In the genomic region with DNA sequence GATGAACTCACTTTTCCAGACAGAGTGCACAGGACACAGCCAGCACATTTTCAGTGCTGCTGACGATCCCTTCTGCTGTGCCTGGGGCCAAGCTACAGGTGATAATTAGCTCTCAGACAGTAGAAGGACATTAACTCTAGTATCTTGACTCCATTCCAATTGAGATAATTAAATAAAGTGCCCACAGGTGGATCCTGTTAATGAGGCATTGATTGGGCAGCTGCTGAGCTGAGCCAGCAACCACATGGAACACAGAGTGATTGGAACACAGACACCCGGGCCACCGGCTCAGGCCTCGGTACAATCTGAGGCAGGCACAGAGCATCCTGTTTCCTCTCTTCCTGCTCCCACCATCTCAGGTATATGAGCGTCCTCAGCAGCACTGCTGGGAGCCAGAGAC, we compare ENCODE assay signal across 25 mouse cellular contexts.
DNase-seq lines count a peak whose midpoint lies in the region; ATAC-seq and TF ChIP-seq lines count a peak whose summit lies in the region.
"Had no signal": no experiment of that assay in that cellular context is flagged by ENCODE, and none has a peak within 500 bp of the region (broad histone marks: within the 10 kb centered on the region; RNA-seq: fewer than 3 reads in every experiment).

No protein-coding gene starts in this region.

- H3K9me3 ChIP-seq in midbrain, postnatal 0 days (ENCODE audit: low read length): peaks cover 4% of the 10 kb centered on the region; the same call in 1 of the 2 replicates
- H3K9me3 ChIP-seq in midbrain, embryonic 14.5 days (ENCODE audit: control insufficient read depth, low read length): no peaks in the 10 kb centered on the region
- H3K9me3 ChIP-seq: forebrain, embryonic 15.5 days; limb, embryonic 10.5 days; liver, embryonic 15.5 days; lung, embryonic 15.5 days; midbrain, embryonic 15.5 days had no signal

- ATAC-seq in midbrain, postnatal 0 days (ENCODE audit: low FRiP score): no peak
- no peak for ATAC-seq in midbrain, embryonic 14.5 days (ENCODE audit: low FRiP score, low TSS enrichment)
- ATAC-seq: CD4-positive, CD25-positive, alpha-beta regulatory T cell, adult 4 months; forebrain, embryonic 15.5 days; inflammation-experienced regulatory T-cells, adult 6 months; midbrain, embryonic 15.5 days had no signal

- H3K4me3 ChIP-seq in midbrain, postnatal 0 days (ENCODE audit: low read depth, low read length): no peak overlapping the region
- H3K4me3 ChIP-seq in midbrain, embryonic 14.5 days (replicated peaks; ENCODE audit: low read depth, low read length): no peak overlapping the region
- H3K4me3 ChIP-seq: forebrain, embryonic 15.5 days; left cerebral cortex, adult 2 months; limb, embryonic 10.5 days; liver, embryonic 15.5 days; lung, embryonic 15.5 days; megakaryocyte, embryonic 14.5 days; midbrain, embryonic 15.5 days; myocyte had no signal

- H3K4me2 ChIP-seq in midbrain, postnatal 0 days (ENCODE audit: low read depth, low read length, poor library complexity, severe bottlenecking): no peak overlapping the region
- H3K4me2 ChIP-seq in midbrain, embryonic 14.5 days (ENCODE audit: low read length): no peak overlapping the region
- H3K4me2 ChIP-seq: forebrain, embryonic 15.5 days; liver, embryonic 15.5 days; lung, embryonic 15.5 days; midbrain, embryonic 15.5 days had no signal

- TF ChIP-seq CTCF in midbrain, postnatal 0 days (IDR thresholded peaks at IDR 0.05): no peak

- no peaks in the 10 kb centered on the region for H3K36me3 ChIP-seq in midbrain, postnatal 0 days (ENCODE audit: insufficient read depth, low read length)
- no peaks in the 10 kb centered on the region for H3K36me3 ChIP-seq in midbrain, embryonic 14.5 days (ENCODE audit: control insufficient read depth, insufficient read depth, low read length)
- H3K36me3 ChIP-seq: forebrain, embryonic 15.5 days; limb, embryonic 10.5 days; liver, embryonic 15.5 days; lung, embryonic 15.5 days; midbrain, embryonic 15.5 days had no signal

- DNase-seq in cerebellum, adult 18-20 months: peak; percentile 7 to 18
- no peak for DNase-seq in cerebellum, adult 11 months
- DNase-seq in midbrain, postnatal 0 days (ENCODE audit: low spot score): peak; percentile 44
- no peak for DNase-seq in midbrain, embryonic 14.5 days
- DNase-seq in cerebellum, postnatal 14 days: peak; percentile 6 to 12
- no peak for DNase-seq in spleen, adult 12 weeks (ENCODE audit: low spot score)
- no peak for DNase-seq in layer of hippocampus, adult 9-11 months
- DNase-seq: adrenal gland, postnatal 36 days; gastrocnemius, postnatal 14 days; heart, adult 18-20 months; kidney, adult 18-20 months; liver; lung, postnatal 36 days had no signal

- WGBS in midbrain, postnatal 0 days: 72% methylated on average over 5 of the region's 5 CpGs
- WGBS in midbrain, embryonic 14.5 days: 77% methylated on average over 5 of the region's 5 CpGs

- H3K4me1 ChIP-seq in midbrain, postnatal 0 days (ENCODE audit: insufficient read depth, low read length): no peaks in the 10 kb centered on the region
- H3K4me1 ChIP-seq in midbrain, embryonic 14.5 days (ENCODE audit: control insufficient read depth, insufficient read depth, low read length): no peaks in the 10 kb centered on the region
- H3K4me1 ChIP-seq: forebrain, embryonic 15.5 days; lung, embryonic 15.5 days; megakaryocyte, embryonic 14.5 days; midbrain, embryonic 15.5 days had no signal

- H3K9ac ChIP-seq in midbrain, postnatal 0 days (replicated peaks; ENCODE audit: low read length, poor library complexity, severe bottlenecking): no peak overlapping the region
- H3K9ac ChIP-seq in midbrain, embryonic 14.5 days (replicated peaks; ENCODE audit: low read length): no peak overlapping the region
- H3K9ac ChIP-seq: forebrain, embryonic 15.5 days; liver, embryonic 15.5 days; lung, embryonic 15.5 days; midbrain, embryonic 15.5 days had no signal

- H3K27me3 ChIP-seq in midbrain, postnatal 0 days (ENCODE audit: insufficient read depth, low read length): no peaks in the 10 kb centered on the region
- H3K27me3 ChIP-seq in midbrain, embryonic 14.5 days (ENCODE audit: control insufficient read depth, insufficient read depth, low read length): no peaks in the 10 kb centered on the region
- H3K27me3 ChIP-seq: lung, embryonic 15.5 days; megakaryocyte, embryonic 14.5 days; midbrain, embryonic 15.5 days had no signal

- H3K27ac ChIP-seq in midbrain, postnatal 0 days (ENCODE audit: low read depth, low read length): no peak overlapping the region
- H3K27ac ChIP-seq in midbrain, embryonic 14.5 days (replicated peaks; ENCODE audit: low read depth, low read length): no peak overlapping the region
- H3K27ac ChIP-seq: forebrain, embryonic 15.5 days; kidney, postnatal 0 days; left cerebral cortex, adult 2 months; limb, embryonic 10.5 days; liver, embryonic 15.5 days; lung, embryonic 15.5 days; midbrain, embryonic 15.5 days; stomach, postnatal 0 days had no signal

Comparison
In these comparisons a context has a peak if more than half of its experiments do, and no peak if none do; other contexts are left out.
1. DNase-seq: peak in cerebellum, adult 18-20 months (2 of 2), midbrain, postnatal 0 days (single experiment) and cerebellum, postnatal 14 days (2 of 2); none in cerebellum, adult 11 months (single experiment), midbrain, embryonic 14.5 days (single experiment), spleen, adult 12 weeks (single experiment) and layer of hippocampus, adult 9-11 months (single experiment).